Mouse (Mus musculus) midbrain, embryonic 15.5 days (tissue): ENCODE measurements around the gene Thy1. TPM values are rescaled to one million over a fixed set of nuclear protein-coding genes. Genes with fewer than 3 reads are reported as not detected.

ENCODE experiments used
- ATAC-seq: fragments of 200-750 bp; cut with Nextera tagmentation; replicated peaks from 2 replicates; pipeline ENCODE4 v1.8.0; 2017; ENCODE audit warnings: moderate TSS enrichment
- H3K27ac ChIP-seq: fragments of 300-500 bp; sonication (generic); 2 replicates; pipeline ENCODE4 v1.5.1; 2015; ENCODE audit warnings: mild to moderate bottlenecking, inconsistent platforms
- H3K27me3 ChIP-seq: fragments of 300-500 bp; sonication (generic); replicated peaks from 2 replicates; pipeline ENCODE4 v1.6.1; 2015; ENCODE audit warnings: inconsistent platforms
- H3K36me3 ChIP-seq: fragments of 300-500 bp; sonication (generic); replicated peaks from 2 replicates; pipeline ENCODE4 v1.6.1; 2015; ENCODE audit warnings: inconsistent platforms
- H3K4me1 ChIP-seq: fragments of 300-500 bp; sonication (generic); 2 replicates; pipeline ENCODE4 v1.6.1; 2015; ENCODE audit warnings: inconsistent platforms
- H3K4me2 ChIP-seq: fragments of 300-500 bp; sonication (generic); 2 replicates; pipeline ENCODE4 v1.6.1; 2015; ENCODE audit warnings: inconsistent platforms, mild to moderate bottlenecking, moderate library complexity
- H3K4me3 ChIP-seq: fragments of 300-500 bp; sonication (generic); 2 replicates; pipeline ENCODE4 v1.5.1; 2015; ENCODE audit warnings: mild to moderate bottlenecking, inconsistent platforms
- H3K9ac ChIP-seq: fragments of 300-500 bp; sonication (generic); 2 replicates; pipeline ENCODE4 v1.6.1; 2015; ENCODE audit warnings: mild to moderate bottlenecking, inconsistent platforms
- H3K9me3 ChIP-seq: fragments of 300-500 bp; sonication (generic); 2 replicates; pipeline ENCODE4 v1.6.1; 2016; ENCODE audit warnings: inconsistent platforms
- WGBS: fragments of 180-500 bp; shearing (Covaris S2); methylation state at CpG from one replicate; pipeline ENCODE4 v1.1.7; 2015; ENCODE audit warnings: mixed read lengths; 5-methylcytosine and 5-hydroxymethylcytosine counted together
- polyA plus RNA-seq: library from polyadenylated mRNA; unstranded; fragments of >200 nt; fragmentation: Nextera tagmentation; extraction: Ambion mirVana; gene quantifications from 2 replicates; pipeline ENCODE4 v1.2.1, GENCODE M21; 2015

Gene Thy1
- polyA plus RNA-seq = 1.0 and 1.6 TPM in 2 replicates

DNA sequence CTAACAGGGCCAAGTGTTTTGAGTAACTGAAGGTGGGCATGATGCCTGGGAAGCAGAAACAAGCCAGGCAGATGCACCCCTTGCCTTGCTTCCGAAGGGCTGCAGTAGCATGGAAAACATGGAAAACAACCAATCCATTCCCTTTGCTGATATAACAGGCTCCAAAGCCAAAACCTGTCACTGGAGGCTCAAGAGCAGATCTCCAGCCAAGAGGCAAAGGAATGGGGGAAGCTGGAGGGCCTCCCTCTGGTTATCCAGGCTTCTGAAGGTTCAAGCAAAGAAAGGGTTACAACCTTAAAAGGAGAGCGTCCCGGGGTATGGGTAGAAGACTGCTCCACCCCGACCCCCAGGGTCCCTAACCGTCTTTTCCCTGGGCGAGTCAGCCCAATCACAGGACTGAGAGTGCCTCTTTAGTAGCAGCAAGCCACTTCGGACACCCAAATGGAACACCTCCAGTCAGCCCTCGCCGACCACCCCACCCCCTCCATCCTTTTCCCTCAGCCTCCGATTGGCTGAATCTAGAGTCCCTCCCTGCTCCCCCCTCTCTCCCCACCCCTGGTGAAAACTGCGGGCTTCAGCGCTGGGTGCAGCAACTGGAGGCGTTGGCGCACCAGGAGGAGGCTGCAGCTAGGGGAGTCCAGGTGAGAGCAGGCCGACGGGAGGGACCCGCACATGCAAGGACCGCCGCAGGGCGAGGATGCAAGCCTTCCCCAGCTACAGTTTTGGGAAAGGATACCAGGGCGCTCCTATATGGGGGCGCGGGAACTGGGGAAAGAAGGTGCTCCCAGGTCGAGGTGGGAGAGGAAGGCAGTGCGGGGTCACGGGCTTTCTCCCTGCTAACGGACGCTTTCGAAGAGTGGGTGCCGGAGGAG is at the start of gene Thy1:
Gene Thy1, plus strand, starts transcription at position 549 of the 872 bp plus-strand sequence.
- Histone ChIP-seq H3K27ac (no peak within 1 kb of the TSS), H3K9ac (peak within 1 kb of the TSS; percentile 38), H3K27me3 (peaks cover 37% of the 10 kb centered on the region), H3K36me3 (no peaks in the 10 kb centered on the region), H3K4me2 (peak within 1 kb of the TSS; percentile 83), H3K4me1 (peaks cover 19% of the 10 kb centered on the region), H3K9me3 (no peaks in the 10 kb centered on the region), H3K4me3 (peak within 1 kb of the TSS; percentile 41)
- ATAC-seq = peak; percentile 66; the same call in 1 of the 2 replicates
- WGBS = under 1% methylated on average over 30 of the region's 30 CpGs

- Histone ChIP-seq H3K27ac (no peak overlapping the region), H3K9ac (no peak overlapping the region), H3K4me3 (no peak overlapping the region), H3K9me3 (no peaks in the 10 kb centered on the region), H3K4me2 (no peak overlapping the region), H3K27me3 (no peaks in the 10 kb centered on the region), H3K4me1 (no peaks in the 10 kb centered on the region), H3K36me3 (no peaks in the 10 kb centered on the region)
- 78% methylated on average over 2 of the region's 2 CpGs for WGBS
- no peak for ATAC-seq
Measured at GRCm38 (mm10) chr9:43997681-43998080, 45.5 kb upstream of the Thy1 start.

GRCm38 (mm10) chr9:43998851-43999250 is 44.3 kb upstream of the Thy1 start:
- no peak overlapping the region for H3K4me2 ChIP-seq
- no peak overlapping the region for H3K9ac ChIP-seq
- H3K36me3 ChIP-seq = no peaks in the 10 kb centered on the region
- ATAC-seq = no peak
- no peak overlapping the region for H3K27ac ChIP-seq
- 72% methylated on average over 4 of the region's 4 CpGs for WGBS
- H3K4me1 ChIP-seq = no peaks in the 10 kb centered on the region
- H3K4me3 ChIP-seq = no peak overlapping the region
- H3K9me3 ChIP-seq = no peaks in the 10 kb centered on the region
- H3K27me3 ChIP-seq = no peaks in the 10 kb centered on the region

GRCm38 (mm10) chr9:44004362-44004761 is 38.8 kb upstream of the Thy1 start:
- ATAC-seq = no peak
- Histone ChIP-seq H3K27ac (no peak overlapping the region), H3K4me1 (no peaks in the 10 kb centered on the region), H3K9ac (no peak overlapping the region), H3K27me3 (no peaks in the 10 kb centered on the region), H3K4me2 (no peak overlapping the region), H3K9me3 (no peaks in the 10 kb centered on the region), H3K4me3 (no peak overlapping the region), H3K36me3 (no peaks in the 10 kb centered on the region)
- WGBS = 67% methylated on average over 3 of the region's 3 CpGs

GRCm38 (mm10) chr9:44005305-44005704 is 37.9 kb upstream of the Thy1 start:
- H3K4me2 ChIP-seq = no peak overlapping the region
- WGBS = 79% methylated on average over 3 of the region's 3 CpGs
- no peaks in the 10 kb centered on the region for H3K36me3 ChIP-seq
- no peaks in the 10 kb centered on the region for H3K4me1 ChIP-seq
- H3K27ac ChIP-seq = no peak overlapping the region
- no peaks in the 10 kb centered on the region for H3K9me3 ChIP-seq
- H3K9ac ChIP-seq = no peak overlapping the region
- no peak for ATAC-seq
- no peaks in the 10 kb centered on the region for H3K27me3 ChIP-seq
- no peak overlapping the region for H3K4me3 ChIP-seq

- Histone ChIP-seq H3K4me3 (no peak overlapping the region), H3K36me3 (no peaks in the 10 kb centered on the region), H3K9me3 (no peaks in the 10 kb centered on the region), H3K27me3 (no peaks in the 10 kb centered on the region), H3K27ac (no peak overlapping the region), H3K9ac (no peak overlapping the region), H3K4me1 (peaks cover 6% of the 10 kb centered on the region), H3K4me2 (no peak overlapping the region)
- no peak for ATAC-seq
- WGBS = 76% methylated on average over 2 of the region's 2 CpGs
Measured at GRCm38 (mm10) chr9:44007323-44007722, 35.9 kb upstream of the Thy1 start.

DNA sequence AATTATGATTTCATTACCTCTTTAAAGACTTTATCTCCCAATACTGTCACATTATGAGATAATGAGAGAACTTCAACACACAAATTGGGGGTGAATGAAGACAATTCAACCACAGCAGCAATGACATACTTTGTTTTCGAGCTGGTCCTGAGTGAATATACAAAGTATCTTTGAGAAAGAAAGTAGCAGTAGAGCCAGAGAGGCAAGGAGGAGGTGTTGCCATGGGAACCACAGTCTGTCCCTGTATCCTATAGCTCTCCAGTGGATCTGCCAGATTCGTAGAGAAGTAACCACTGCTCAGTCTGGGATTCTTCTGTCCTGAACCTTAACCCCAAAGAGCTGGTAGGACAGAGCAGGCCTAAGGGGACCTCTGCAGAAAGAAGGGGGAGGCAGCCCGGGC is 35.2 kb upstream of the Thy1 start:
- H3K4me2 ChIP-seq = no peak overlapping the region
- ATAC-seq = no peak
- no peaks in the 10 kb centered on the region for H3K36me3 ChIP-seq
- H3K4me1 ChIP-seq = peaks cover 12% of the 10 kb centered on the region
- H3K9ac ChIP-seq = no peak overlapping the region
- H3K4me3 ChIP-seq = no peak overlapping the region
- 60% methylated on average over 3 of the region's 3 CpGs for WGBS
- no peaks in the 10 kb centered on the region for H3K9me3 ChIP-seq
- H3K27me3 ChIP-seq = no peaks in the 10 kb centered on the region
- no peak overlapping the region for H3K27ac ChIP-seq

DNA sequence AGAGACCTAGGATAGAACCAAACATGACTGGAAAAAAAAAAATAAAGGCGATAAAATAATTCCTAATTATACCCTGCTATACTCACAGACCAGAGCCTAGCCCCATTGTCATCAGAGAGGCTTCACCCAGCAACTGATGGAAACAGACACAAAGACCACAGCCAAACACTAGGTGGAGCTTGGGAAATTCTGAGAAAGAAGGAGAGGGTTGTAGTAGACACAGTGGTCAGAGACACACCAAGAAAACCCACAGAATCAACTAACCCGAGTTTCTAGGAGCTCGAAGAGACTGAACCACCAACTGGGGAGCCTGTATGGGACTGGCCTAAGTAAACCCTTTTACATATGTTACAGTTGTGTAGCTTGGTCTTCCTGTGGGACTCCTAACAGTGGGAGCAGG is 32.3 kb upstream of the Thy1 start:
- Histone ChIP-seq H3K9ac (no peak overlapping the region), H3K9me3 (no peaks in the 10 kb centered on the region), H3K4me2 (no peak overlapping the region), H3K27me3 (no peaks in the 10 kb centered on the region), H3K4me3 (no peak overlapping the region), H3K36me3 (no peaks in the 10 kb centered on the region), H3K27ac (no peak overlapping the region), H3K4me1 (peaks cover 17% of the 10 kb centered on the region)
- ATAC-seq = no peak
- 88% methylated on average over 3 of the region's 3 CpGs for WGBS

DNA sequence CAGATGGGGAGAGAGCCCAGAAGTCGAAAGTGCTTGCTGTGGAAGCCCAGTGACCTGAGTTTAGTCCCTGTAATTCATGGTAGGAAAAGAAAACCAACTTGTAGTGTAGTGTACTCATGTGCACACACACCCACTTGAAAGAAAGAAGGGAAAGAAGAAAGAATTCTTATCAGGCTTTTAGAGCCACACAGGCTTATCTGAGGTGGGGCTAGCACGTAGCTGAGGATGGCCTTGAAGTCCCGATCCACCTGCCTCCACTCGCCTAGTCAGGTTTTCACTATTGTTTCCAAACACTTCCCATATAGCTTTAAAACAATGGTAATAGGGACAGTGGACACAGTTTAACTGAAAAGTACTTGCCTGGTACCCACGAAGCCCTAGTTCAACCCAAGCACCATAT is 31.5 kb upstream of the Thy1 start:
- 91% methylated on average over 5 of the region's 5 CpGs for WGBS
- Histone ChIP-seq H3K4me1 (peaks cover 17% of the 10 kb centered on the region), H3K4me3 (no peak overlapping the region), H3K9ac (no peak overlapping the region), H3K27ac (no peak overlapping the region), H3K9me3 (no peaks in the 10 kb centered on the region), H3K4me2 (no peak overlapping the region), H3K27me3 (no peaks in the 10 kb centered on the region), H3K36me3 (no peaks in the 10 kb centered on the region)
- ATAC-seq = no peak

DNA sequence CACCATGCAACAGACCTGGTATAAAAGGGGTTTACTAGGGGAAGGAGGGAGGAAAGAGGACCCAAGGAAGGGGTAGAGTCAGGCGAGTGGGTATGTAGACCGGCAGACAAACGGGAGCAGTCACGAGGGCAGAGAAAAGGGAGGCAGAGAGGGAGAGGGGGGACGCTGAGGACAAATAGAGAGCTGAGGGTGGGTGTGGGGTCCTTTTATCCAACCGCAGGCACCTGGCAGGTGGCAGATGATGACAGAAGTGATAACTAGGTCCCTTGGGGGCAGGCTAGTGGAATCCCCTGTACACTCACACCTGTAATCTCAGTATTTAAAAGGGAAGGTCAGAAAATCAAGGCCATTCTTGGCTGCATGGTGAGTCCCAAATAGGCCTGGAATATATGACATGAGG is 31.0 kb upstream of the Thy1 start:
- peaks cover 17% of the 10 kb centered on the region for H3K4me1 ChIP-seq
- H3K4me2 ChIP-seq = no peak overlapping the region
- no peaks in the 10 kb centered on the region for H3K9me3 ChIP-seq
- H3K9ac ChIP-seq = no peak overlapping the region
- H3K27me3 ChIP-seq = no peaks in the 10 kb centered on the region
- H3K36me3 ChIP-seq = no peaks in the 10 kb centered on the region
- H3K27ac ChIP-seq = peak overlapping the region; percentile 6; the same call in 1 of the 2 replicates
- peak; percentile 27; the same call in 1 of the 2 replicates for ATAC-seq
- 61% methylated on average over 6 of the region's 6 CpGs for WGBS
- H3K4me3 ChIP-seq = no peak overlapping the region

- Histone ChIP-seq H3K27me3 (no peaks in the 10 kb centered on the region), H3K9ac (no peak overlapping the region), H3K4me2 (no peak overlapping the region), H3K27ac (peak overlapping the region; percentile 69), H3K36me3 (no peaks in the 10 kb centered on the region), H3K4me3 (no peak overlapping the region), H3K4me1 (peaks cover 17% of the 10 kb centered on the region), H3K9me3 (no peaks in the 10 kb centered on the region)
- WGBS = 37% methylated on average over 8 of the region's 8 CpGs
- peak; percentile 66 for ATAC-seq
Measured at GRCm38 (mm10) chr9:44012761-44013301, 30.4 kb upstream of the Thy1 start.

- no peak for ATAC-seq
- 81% methylated on average over 6 of the region's 6 CpGs for WGBS
- no peaks in the 10 kb centered on the region for H3K36me3 ChIP-seq
- H3K4me1 ChIP-seq = peaks cover 17% of the 10 kb centered on the region
- H3K9me3 ChIP-seq = no peaks in the 10 kb centered on the region
- H3K4me2 ChIP-seq = no peak overlapping the region
- H3K9ac ChIP-seq = no peak overlapping the region
- no peak overlapping the region for H3K27ac ChIP-seq
- H3K4me3 ChIP-seq = no peak overlapping the region
- no peaks in the 10 kb centered on the region for H3K27me3 ChIP-seq
Measured at GRCm38 (mm10) chr9:44013781-44014180, 29.4 kb upstream of the Thy1 start.

GRCm38 (mm10) chr9:44016304-44016703 is 26.9 kb upstream of the Thy1 start:
- Histone ChIP-seq H3K27ac (no peak overlapping the region), H3K9me3 (no peaks in the 10 kb centered on the region), H3K4me2 (no peak overlapping the region), H3K9ac (no peak overlapping the region), H3K4me3 (no peak overlapping the region), H3K36me3 (no peaks in the 10 kb centered on the region), H3K4me1 (peaks cover 17% of the 10 kb centered on the region), H3K27me3 (no peaks in the 10 kb centered on the region)
- no peak for ATAC-seq
- WGBS = 84% methylated on average over 5 of the region's 5 CpGs
